Mouse (Mus musculus) E14TG2a.4 (cell line): ENCODE measurements around the gene Olfr456.
"Not testable (repeated sequence)": the region's sequence is repeated elsewhere in the genome, so short reads cannot be mapped to it uniquely, and the experiment has no call there.

Experiments used
- H3K27me3 ChIP-seq: 2 replicates; pipeline ENCODE4 v1.6.1; 2014; ENCODE audit warnings: low read length, control low read depth; ENCODE audit not compliant: insufficient read depth
- H3K36me3 ChIP-seq: 2 replicates; pipeline ENCODE4 v1.6.1; 2014; ENCODE audit warnings: low read length, control low read depth; ENCODE audit not compliant: insufficient read depth
- H3K4me1 ChIP-seq: replicated peaks from 2 replicates; pipeline ENCODE4 v1.6.1; 2014; ENCODE audit warnings: low read depth, low read length, control low read depth
- H3K4me3 ChIP-seq: replicated peaks from 2 replicates; pipeline ENCODE4 v1.5.1; 2014; ENCODE audit warnings: mild to moderate bottlenecking, low read length
- H3K9me3 ChIP-seq: 2 replicates; pipeline ENCODE4 v1.6.1; 2014; ENCODE audit warnings: low read length, control low read depth
- CTCF ChIP-seq: conservative IDR thresholded peaks from 2 replicates; pipeline ENCODE4 v1.5.1; 2014; ENCODE audit warnings: low read length
- NANOG ChIP-seq: IDR thresholded peaks from 2 replicates; pipeline ENCODE4 v1.6.1; 2014; ENCODE audit warnings: borderline replicate concordance, low read length, mixed read lengths
- POU5F1 ChIP-seq: IDR thresholded peaks from 2 replicates; pipeline ENCODE4 v1.6.1; 2014; ENCODE audit warnings: low read length, borderline replicate concordance

Gene Olfr456

GRCm38 (mm10) chr6:42487114-42487513, at the start of gene Olfr456:
Olfr456 (minus strand) TSS chr6:42487214.
- Histone ChIP-seq H3K4me1 (no peaks in the 10 kb centered on the region), H3K36me3 (no peaks in the 10 kb centered on the region), H3K4me3 (no peak within 1 kb of the TSS), H3K9me3 (no peaks in the 10 kb centered on the region), H3K27me3 (no peaks in the 10 kb centered on the region)
- TF ChIP-seq POU5F1 (no peak), CTCF (no peak), NANOG (no peak)

GRCm38 (mm10) chr6:42513461-42513860, 26.4 kb upstream of the Olfr456 start:
- H3K4me1 ChIP-seq: no peaks in the 10 kb centered on the region
- no peaks in the 10 kb centered on the region for H3K36me3 ChIP-seq
- H3K27me3 ChIP-seq: no peaks in the 10 kb centered on the region
- TF ChIP-seq POU5F1: no peak
- TF ChIP-seq NANOG: no peak
- TF ChIP-seq CTCF: no peak
- no peaks in the 10 kb centered on the region for H3K9me3 ChIP-seq
- H3K4me3 ChIP-seq: no peak overlapping the region

- Histone ChIP-seq H3K27me3 (no peaks in the 10 kb centered on the region), H3K36me3 (no peaks in the 10 kb centered on the region), H3K4me1 (no peaks in the 10 kb centered on the region), H3K9me3 (no peaks in the 10 kb centered on the region), H3K4me3 (no peak overlapping the region)
- TF ChIP-seq CTCF (no peak), NANOG (no peak), POU5F1 (no peak)
Observed at GRCm38 (mm10) chr6:42509311-42509710, 22.3 kb upstream of the Olfr456 start.

GRCm38 (mm10) chr6:42503478-42503877, 16.5 kb upstream of the Olfr456 start:
- no peak for TF ChIP-seq NANOG
- no peak for TF ChIP-seq CTCF
- no peak for TF ChIP-seq POU5F1
- no peaks in the 10 kb centered on the region for H3K4me1 ChIP-seq

GRCm38 (mm10) chr6:42489731-42490130, 2.7 kb upstream of the Olfr456 start:
- Histone ChIP-seq H3K9me3 (no peaks in the 10 kb centered on the region), H3K4me3 (no peak overlapping the region), H3K4me1 (no peaks in the 10 kb centered on the region), H3K36me3 (no peaks in the 10 kb centered on the region), H3K27me3 (no peaks in the 10 kb centered on the region)
- no peak for TF ChIP-seq NANOG
- no peak for TF ChIP-seq POU5F1
- no peak for TF ChIP-seq CTCF

More at GRCm38 (mm10) chr6:42503478-42503877, 16.5 kb upstream of the Olfr456 start:
- Histone ChIP-seq H3K9me3 (no peaks in the 10 kb centered on the region), H3K4me3 (no peak overlapping the region), H3K36me3 (no peaks in the 10 kb centered on the region), H3K27me3 (no peaks in the 10 kb centered on the region)

- Histone ChIP-seq H3K9me3 (peaks cover 5% of the 10 kb centered on the region; the same call in 1 of the 2 replicates), H3K4me3 (no peak overlapping the region), H3K27me3 (no peaks in the 10 kb centered on the region), H3K36me3 (no peaks in the 10 kb centered on the region), H3K4me1 (no peaks in the 10 kb centered on the region)
- no peak for TF ChIP-seq CTCF
- no peak for TF ChIP-seq POU5F1
- TF ChIP-seq NANOG: no peak
Observed at GRCm38 (mm10) chr6:42484633-42485032, 2.4 kb downstream of the Olfr456 start.

GRCm38 (mm10) chr6:42476235-42476634, 10.8 kb downstream of the Olfr456 start, which contains the start of gene Olfr457:
Olfr457 (minus strand) TSS chr6:42476335.
- Histone ChIP-seq H3K4me3 (no peak within 1 kb of the TSS), H3K27me3 (no peaks in the 10 kb centered on the region), H3K36me3 (no peaks in the 10 kb centered on the region), H3K4me1 (no peaks in the 10 kb centered on the region), H3K9me3 (0 out of 2 replicates have a peak, but pooled peaks cover 8% of the 10 kb centered on the region)
- no peak for TF ChIP-seq POU5F1
- TF ChIP-seq NANOG: no peak
- TF ChIP-seq CTCF: no peak

- H3K9me3 ChIP-seq, H3K27me3 ChIP-seq, H3K4me1 ChIP-seq, H3K36me3 ChIP-seq, H3K4me3 ChIP-seq: not testable (repeated sequence)
Observed at GRCm38 (mm10) chr6:42471298-42471697, 15.7 kb downstream of the Olfr456 start.

- Histone ChIP-seq H3K4me1 (no peaks in the 10 kb centered on the region), H3K9me3 (0 out of 2 replicates have a peak, but pooled peaks cover 8% of the 10 kb centered on the region), H3K4me3 (no peak overlapping the region), H3K36me3 (no peaks in the 10 kb centered on the region), H3K27me3 (no peaks in the 10 kb centered on the region)
- TF ChIP-seq NANOG (no peak), POU5F1 (no peak), CTCF (no peak)
Observed at GRCm38 (mm10) chr6:42470542-42470941, 16.5 kb downstream of the Olfr456 start.
